Mouse (Mus musculus) liver, adult 2 months (tissue): ENCODE measurements at regions not wholly inside any gene's neighbourhood (a gene's known extent, or its start where the extent isn't known, plus 50 kb on each side); places are given as distances from the start of the nearest gene placed in this dataset.

ENCODE experiments used
- CTCF ChIP-seq: fragments of 200-500 bp; IDR thresholded peaks from 2 replicates; pipeline ENCODE4 v1.5.1; 2011; ENCODE audit warnings: low read depth, low read length, control low read depth
- POLR2A ChIP-seq: fragments of 200-500 bp; IDR thresholded peaks from 2 replicates; pipeline ENCODE4 v1.6.1; 2011; ENCODE audit warnings: low read length, control low read depth; ENCODE audit not compliant: insufficient read depth; ENCODE audit errors: extremely low read depth

DNA sequence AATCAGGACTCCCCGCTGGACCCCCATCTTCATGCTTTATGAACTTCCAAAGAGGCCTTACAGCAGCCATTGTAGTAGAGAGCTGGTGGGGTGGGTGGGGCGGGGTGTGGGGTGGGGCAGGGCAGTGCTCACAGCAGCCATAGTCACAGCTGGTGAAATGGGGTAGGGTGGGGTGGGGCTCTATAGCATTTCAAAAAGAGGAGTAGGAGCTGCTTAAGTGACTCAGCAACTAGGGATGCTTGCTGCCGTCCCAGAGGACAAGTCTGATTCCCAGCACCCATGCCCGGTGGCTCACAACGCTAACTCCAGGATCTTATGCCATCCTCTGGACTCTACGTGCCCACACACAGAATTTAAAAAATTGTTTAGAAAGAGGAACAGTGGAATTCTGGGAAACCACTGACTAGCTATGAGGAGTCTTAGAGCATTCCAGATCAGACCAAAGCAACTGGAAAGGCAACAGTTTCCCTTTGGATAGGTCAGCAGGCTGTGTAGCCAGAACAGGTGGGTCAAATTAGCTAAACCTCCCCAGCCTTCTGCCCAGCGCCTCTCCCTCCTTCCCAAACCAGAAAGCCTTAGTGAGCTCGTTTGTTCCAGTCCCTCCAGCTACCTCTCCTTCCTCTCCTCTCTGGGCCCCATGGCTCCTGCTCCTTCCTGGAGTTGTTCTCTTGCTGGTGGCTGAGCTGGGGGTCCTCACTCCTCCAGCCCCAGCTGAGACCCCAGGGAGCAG lies 89.7 kb downstream of the Syf2 start:
- TF ChIP-seq POLR2A (no peak), CTCF (no peak)
